Mouse (Mus musculus) myocyte (in vitro differentiated cells): ENCODE results near the gene Snx25.

ENCODE experiments used
- E2F4 ChIP-seq: IDR thresholded peaks from one replicate; pipeline ENCODE4 v1.6.1; 2011; ENCODE audit warnings: mild to moderate bottlenecking, control low read depth, moderate library complexity; ENCODE audit not compliant: insufficient read depth
- MAX ChIP-seq: IDR thresholded peaks from one replicate; pipeline ENCODE4 v1.6.1; 2011; ENCODE audit warnings: low read depth, mild to moderate bottlenecking, control low read depth
- MYOG ChIP-seq, 3 experiments: IDR thresholded peaks; one replicate each; pipeline ENCODE4 v1.6.1; 2011; ENCODE audit warnings: control low read depth in 2 of 3, low read depth in 2 of 3, mild to moderate bottlenecking in 2 of 3; ENCODE audit not compliant: insufficient read length in 2 of 3, control insufficient read depth in 1 of 3, insufficient read depth in 1 of 3
- POLR2A ChIP-seq: IDR thresholded peaks from one replicate; pipeline ENCODE4 v1.6.1; 2011; ENCODE audit warnings: low read depth, mild to moderate bottlenecking, control low read depth, moderate library complexity; ENCODE audit not compliant: insufficient read length
- TCF12 ChIP-seq: IDR thresholded peaks from one replicate; pipeline ENCODE4 v1.6.1; 2011; ENCODE audit warnings: mild to moderate bottlenecking, control low read depth; ENCODE audit not compliant: poor library complexity, insufficient read depth, severe bottlenecking
- TCF3 ChIP-seq: IDR thresholded peaks from one replicate; pipeline ENCODE4 v1.6.1; 2011; ENCODE audit warnings: low read depth, control low read depth; ENCODE audit not compliant: insufficient read length
- USF1 ChIP-seq: IDR thresholded peaks from one replicate; pipeline ENCODE4 v1.6.1; 2011; ENCODE audit warnings: low read depth, mild to moderate bottlenecking, control low read depth, moderate library complexity

- no peak for TF ChIP-seq POLR2A
- no peak for TF ChIP-seq E2F4
- TF ChIP-seq MAX: no peak
- TF ChIP-seq TCF3: no peak
- no peak for TF ChIP-seq MYOG (IDR thresholded peaks at IDR 0.05; ENCODE audit: control insufficient read depth in 1 of 3, insufficient read depth in 1 of 3, insufficient read length in 2 of 3, low read depth in 2 of 3)
- no peak for TF ChIP-seq TCF12
- TF ChIP-seq USF1: no peak
These were observed 161.2 kb downstream of the Snx25 start for GRCm38 (mm10) chr8:45990631-45991310.
